ENCODE assay signal across 11 mouse cellular contexts in genomic region chr11:109359043-109359752, GRCm38 (mm10). TPM values are rescaled to one million over a fixed set of nuclear protein-coding genes. Genes with fewer than 3 reads are reported as not detected.
DNase-seq lines count a peak whose midpoint lies in the region; ATAC-seq lines count a peak whose summit lies in the region.
"Had no signal": no experiment of that assay in that cellular context is flagged by ENCODE, and none has a peak within 500 bp of the region (broad histone marks: within the 10 kb centered on the region; RNA-seq: fewer than 3 reads in every experiment).

No protein-coding gene starts in this region.

- peak overlapping the region; percentile 85; the same call in 1 of the 2 replicates for H3K27ac ChIP-seq in heart, embryonic 13.5 days (replicated peaks)
- H3K27ac ChIP-seq in forebrain, embryonic 16.5 days (ENCODE audit: low read length) = peak overlapping the region; percentile 57; the same call in 1 of the 2 replicates

- no peak overlapping the region for H3K4me3 ChIP-seq in heart, embryonic 13.5 days
- peak overlapping the region; percentile 59 for H3K4me3 ChIP-seq in megakaryocyte, embryonic 14.5 days (replicated peaks)
- no peak overlapping the region for H3K4me3 ChIP-seq in forebrain, embryonic 16.5 days (replicated peaks; ENCODE audit: low read length)

- peaks cover 38% of the 10 kb centered on the region for H3K4me1 ChIP-seq in heart, embryonic 13.5 days
- peaks cover 78% of the 10 kb centered on the region for H3K4me1 ChIP-seq in megakaryocyte, embryonic 14.5 days
- peaks cover 35% of the 10 kb centered on the region for H3K4me1 ChIP-seq in forebrain, embryonic 16.5 days (replicated peaks; ENCODE audit: control insufficient read depth, insufficient read depth, low read length)

- WGBS in heart, embryonic 13.5 days = 59% methylated on average over 13 of the region's 13 CpGs
- 9% methylated on average over 13 of the region's 13 CpGs for WGBS in forebrain, embryonic 16.5 days

- H3K27me3 ChIP-seq in heart, embryonic 13.5 days (replicated peaks) = no peaks in the 10 kb centered on the region
- H3K27me3 ChIP-seq in megakaryocyte, embryonic 14.5 days (replicated peaks) = no peaks in the 10 kb centered on the region
- no peaks in the 10 kb centered on the region for H3K27me3 ChIP-seq in forebrain, embryonic 16.5 days (replicated peaks; ENCODE audit: control insufficient read depth, insufficient read depth, low read length)

- no peaks in the 10 kb centered on the region for H3K9me3 ChIP-seq in heart, embryonic 13.5 days
- no peaks in the 10 kb centered on the region for H3K9me3 ChIP-seq in megakaryocyte, embryonic 14.5 days
- H3K9me3 ChIP-seq in forebrain, embryonic 16.5 days (ENCODE audit: control insufficient read depth, low read length) = no peaks in the 10 kb centered on the region
- H3K9me3 ChIP-seq: G1E had no signal

- ATAC-seq in heart, embryonic 13.5 days (ENCODE audit: extremely low read depth, insufficient number of reproducible peaks, low FRiP score, low TSS enrichment) = no peak
- no peak for ATAC-seq in megakaryocyte, adult 5-6 weeks (ENCODE audit: poor library complexity, severe bottlenecking)
- ATAC-seq in forebrain, embryonic 16.5 days = no peak

- 0 out of 2 replicates have a peak overlapping the region, but pooled peaks have one; percentile 16 for H3K9ac ChIP-seq in heart, embryonic 13.5 days
- H3K9ac ChIP-seq in forebrain, embryonic 16.5 days (replicated peaks; ENCODE audit: low read depth, low read length) = no peak overlapping the region

- DNase-seq in heart, postnatal 4 days = no peak
- DNase-seq in spleen, postnatal 14 days (ENCODE audit: low spot score in 2 of 2) = no peak
- no peak for DNase-seq in thymus, postnatal 10 days (ENCODE audit: low spot score in 2 of 2)
- no peak for DNase-seq in right cerebral cortex, postnatal 36 days (ENCODE audit: low spot score in 2 of 2)
- DNase-seq: left cerebral cortex, postnatal 4 days had no signal

- H3K36me3 ChIP-seq in heart, embryonic 13.5 days = no peaks in the 10 kb centered on the region
- peaks cover 26% of the 10 kb centered on the region for H3K36me3 ChIP-seq in megakaryocyte, embryonic 14.5 days (replicated peaks; ENCODE audit: low read length)
- H3K36me3 ChIP-seq in forebrain, embryonic 16.5 days (ENCODE audit: control insufficient read depth, insufficient read depth) = no peaks in the 10 kb centered on the region

- no peak overlapping the region for H3K4me2 ChIP-seq in heart, embryonic 13.5 days
- H3K4me2 ChIP-seq in forebrain, embryonic 16.5 days (ENCODE audit: low read length) = peak overlapping the region; percentile 13; the same call in 1 of the 2 replicates

RNA-seq across cellular contexts. Expression of gene Gna13, which starts 3.4 kb away (rescaled TPM):
- 17.8 and 18.6 TPM in 2 replicates for polyA plus RNA-seq in heart, embryonic 13.5 days (2015; fragmentation: Nextera tagmentation; extraction: Ambion mirVana)
- total RNA-seq in heart, postnatal 4 days (2021) = 10 to 100 TPM; 42.7 to 49.0 TPM
- polyA plus RNA-seq in megakaryocyte, embryonic 14.5 days (2012; ENCODE audit: insufficient read depth, low replicate concordance) = 42.6 and 60.8 TPM in 2 replicates
- 59.5 and 61.2 TPM in 2 replicates for total RNA-seq in megakaryocyte, adult 5-6 weeks (2015)
- 54.2 and 57.3 TPM in 2 replicates for total RNA-seq in megakaryocyte, adult 5-6 weeks (2017)
- polyA plus RNA-seq in forebrain, embryonic 16.5 days (2015; fragmentation: Nextera tagmentation; extraction: Ambion mirVana) = 16.1 and 17.1 TPM in 2 replicates

RNA-seq across cellular contexts. Expression of gene 9930022D16Rik, which starts 54.5 kb away (rescaled TPM):
- polyA plus RNA-seq in heart, embryonic 13.5 days (2015; fragmentation: Nextera tagmentation; extraction: Ambion mirVana) = 0.05 TPM in 1 of 2 replicates, not detected in the other
- total RNA-seq in heart, postnatal 4 days (2021) = not detected
- polyA plus RNA-seq in megakaryocyte, embryonic 14.5 days (2012; ENCODE audit: insufficient read depth, low replicate concordance) = not detected in 2 replicates
- 0.07 TPM in 1 of 2 replicates, not detected in the other for total RNA-seq in megakaryocyte, adult 5-6 weeks (2015)
- 0.08 TPM in 1 of 2 replicates, not detected in the other for total RNA-seq in megakaryocyte, adult 5-6 weeks (2017)
- not detected in 2 replicates for polyA plus RNA-seq in forebrain, embryonic 16.5 days (2015; fragmentation: Nextera tagmentation; extraction: Ambion mirVana)
- total RNA-seq: left cerebral cortex, postnatal 4 days had no signal
- polyA plus RNA-seq: G1E; spleen, adult 2 months had no signal
